Mouse (Mus musculus): ENCODE data around the gene Klhdc10.

The Klhdc10 gene

DNA sequence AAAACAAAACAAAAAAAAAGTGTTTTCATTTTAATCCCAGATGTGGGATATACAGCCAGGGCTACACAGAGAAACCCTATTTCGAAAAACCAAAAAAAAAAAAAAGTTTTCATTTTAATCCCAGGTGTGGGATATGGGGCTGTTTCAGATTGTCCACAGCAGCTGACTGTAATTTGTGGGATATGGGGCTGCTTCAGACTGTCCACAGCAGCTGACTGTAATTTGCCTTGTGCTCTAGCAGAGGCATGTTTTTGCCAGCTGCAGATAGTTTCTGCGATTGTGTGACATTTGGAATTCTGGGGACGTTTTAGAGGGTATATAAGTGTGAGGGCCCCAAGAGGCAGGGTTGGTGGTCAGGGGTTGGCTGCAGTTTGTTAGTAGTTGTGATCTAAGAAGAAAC, 70.0 kb downstream of the Klhdc10 start:
- DNase-seq, result no peak

DNA sequence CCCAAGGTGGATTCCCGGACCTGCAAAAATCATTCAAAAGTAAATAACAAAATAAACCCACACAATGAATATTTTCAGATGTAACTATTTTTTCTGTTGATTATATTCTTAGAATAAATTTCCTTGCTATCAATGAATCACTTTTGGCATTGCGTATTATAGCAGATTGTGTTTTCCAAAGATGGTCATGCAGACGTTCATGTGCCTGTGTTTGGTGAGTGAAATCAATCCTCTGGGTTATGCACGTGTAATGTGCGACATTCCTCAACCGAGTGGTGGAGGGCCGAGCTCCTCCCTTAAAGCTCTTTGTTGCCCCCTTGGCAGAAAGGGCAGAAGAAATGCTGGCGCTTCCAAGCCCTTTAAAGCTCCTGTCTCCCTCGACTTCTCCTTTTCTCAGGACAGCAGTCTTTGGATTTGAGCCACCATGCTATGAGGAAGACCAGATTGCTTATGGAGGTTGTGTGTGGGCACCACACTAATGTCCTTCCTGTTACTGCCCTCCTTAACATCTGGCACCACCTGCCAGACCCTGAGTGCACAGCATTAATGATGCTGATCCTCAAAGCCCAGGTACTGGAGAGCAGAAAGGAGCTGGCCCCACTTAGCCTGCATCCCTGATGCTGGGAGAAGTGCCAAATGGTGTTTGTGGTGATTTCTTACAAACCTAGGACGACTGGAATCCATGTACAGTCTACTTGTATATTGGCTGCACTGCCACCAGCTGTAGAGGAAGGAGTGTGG, 74.5 kb downstream of the Klhdc10 start:
- DNase-seq, result no peak

DNA sequence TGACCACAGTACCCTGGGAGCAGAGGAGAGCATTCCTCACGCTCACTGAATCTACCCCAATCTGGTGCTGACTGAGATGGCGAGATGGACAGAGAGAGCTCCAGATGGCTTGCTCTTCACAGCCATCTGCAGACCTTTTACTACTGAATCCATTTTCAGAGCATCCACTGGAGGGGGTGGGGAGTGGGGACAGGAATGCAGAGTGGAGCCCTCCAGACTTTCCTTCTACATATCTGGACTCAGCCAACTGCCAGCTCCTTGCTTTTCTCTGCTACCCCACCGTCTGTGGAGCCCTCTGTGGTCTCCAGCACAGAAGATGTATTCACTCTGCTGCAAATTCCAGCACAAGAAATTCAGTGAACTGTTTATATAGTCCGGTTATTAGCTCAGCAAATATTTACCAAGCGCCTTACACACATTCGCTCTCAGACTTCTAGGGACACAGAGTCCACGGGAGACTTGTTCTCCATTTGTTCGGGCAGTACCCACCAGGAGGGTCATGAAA, 75.6 kb downstream of the Klhdc10 start:
- DNase-seq, result no peak

DNA sequence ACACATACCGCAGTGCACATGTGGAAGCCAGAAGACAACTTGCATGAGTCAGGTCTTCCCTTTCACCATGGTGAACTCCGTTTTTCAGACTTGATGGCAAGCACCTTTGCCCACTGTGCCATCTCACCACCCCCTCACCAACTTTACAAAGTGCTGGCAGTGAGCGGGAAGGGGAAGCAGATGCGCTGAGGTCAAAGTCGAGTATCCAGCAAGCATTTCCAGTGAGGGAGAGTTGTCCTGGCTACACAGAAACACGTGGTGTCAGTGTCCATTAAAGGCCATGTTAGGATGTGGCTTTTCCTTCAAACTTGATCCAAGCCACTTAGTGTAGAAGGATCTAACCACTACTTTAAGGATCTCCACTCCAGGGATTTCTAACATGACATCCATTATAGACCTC, 76.1 kb downstream of the Klhdc10 start:
- DNase-seq, result no peak

DNA sequence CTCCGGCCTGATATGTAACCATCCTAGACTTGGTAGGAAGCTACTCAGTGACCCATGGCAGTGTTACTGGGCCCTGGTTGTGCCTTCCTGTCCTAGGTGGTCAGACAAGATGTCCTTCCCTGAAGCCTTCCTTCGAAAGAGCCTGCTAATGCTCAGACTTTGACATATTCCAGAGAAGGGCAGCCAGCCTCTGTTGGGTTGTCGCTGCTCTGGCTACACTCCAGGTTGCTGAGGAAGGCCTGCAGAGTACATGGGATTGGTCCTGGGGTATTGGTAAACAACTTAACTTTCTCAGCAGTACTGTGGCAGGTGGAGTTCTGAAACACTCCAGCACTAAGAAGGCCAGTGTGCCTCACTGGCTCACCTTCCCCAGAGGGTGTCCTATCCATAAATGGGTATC, 77.8 kb downstream of the Klhdc10 start:
- DNase-seq, result no peak

DNA sequence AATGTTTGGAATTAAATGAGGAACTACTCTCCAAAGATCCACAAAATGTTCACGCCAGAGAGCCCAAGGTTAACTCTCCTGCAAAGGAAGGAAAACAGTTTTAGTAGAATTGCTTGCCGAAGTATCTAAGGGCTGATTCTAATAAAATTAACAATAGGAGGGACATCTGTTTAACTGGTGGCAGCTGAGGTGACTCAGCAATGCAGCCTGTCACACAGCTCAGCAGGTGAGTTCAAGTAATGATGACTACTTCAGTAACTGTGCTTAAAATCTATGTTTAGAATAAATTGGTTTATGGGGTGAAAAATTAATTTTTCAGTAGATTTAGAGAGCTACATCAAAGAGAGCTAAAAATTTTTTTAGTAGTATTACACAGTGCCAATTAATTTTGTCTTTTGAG, 81.2 kb downstream of the Klhdc10 start:
- DNase-seq, result no peak

DNA sequence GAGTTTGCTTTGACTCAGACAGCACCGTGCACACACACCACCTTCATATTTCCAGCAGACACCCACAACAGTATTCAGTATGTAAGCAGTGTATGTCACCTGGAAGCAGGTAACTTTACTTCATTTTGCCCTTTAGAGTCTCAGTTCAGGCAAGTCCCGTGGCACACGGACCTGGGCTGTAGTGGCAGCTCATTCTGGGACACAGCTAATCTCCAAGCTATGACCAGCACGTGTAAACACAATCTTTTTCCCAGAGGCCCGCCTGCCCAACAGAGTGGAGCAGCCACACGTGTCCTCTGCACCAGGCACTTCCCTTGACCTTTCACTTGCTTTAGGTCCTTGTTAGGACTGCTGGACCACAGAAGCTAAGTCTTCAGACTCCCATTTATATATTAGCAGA, 84.8 kb downstream of the Klhdc10 start:
- no peak for DNase-seq

DNA sequence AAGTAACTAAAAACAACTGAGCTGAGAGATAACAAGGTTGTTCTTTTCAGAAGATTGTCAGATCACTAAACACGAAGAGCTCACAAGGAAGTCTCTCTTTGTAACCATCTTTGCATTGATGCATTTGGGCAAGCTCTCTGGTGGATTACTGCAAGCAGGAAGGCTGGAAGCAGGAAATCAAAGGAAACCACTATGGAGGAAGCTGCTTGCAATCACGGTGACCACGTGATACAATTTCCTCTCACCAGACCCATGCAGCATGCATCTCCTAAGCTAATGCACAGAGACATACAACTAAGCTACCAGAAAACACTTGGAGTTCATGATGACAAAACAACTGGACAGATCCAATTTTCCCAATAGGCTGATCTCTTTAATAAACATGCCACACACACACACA, 97.4 kb downstream of the Klhdc10 start:
- no peak for DNase-seq
